Mouse (Mus musculus) embryo, embryonic 11.5 days (tissue): ENCODE results near the gene Vars.
"Not testable (repeated sequence)": the region's sequence is repeated elsewhere in the genome, so short reads cannot be mapped to it uniquely, and the experiment has no call there.

Experiments
- DNase-seq: peaks from one replicate; pipeline ENCODE4 v3.0.0-alpha.2; 2012; ENCODE audit warnings: low read depth, low spot score

The Vars gene

GRCm38 (mm10) chr17:35023756-35024155 is 23.0 kb downstream of the Vars start:
- no peak for DNase-seq

GRCm38 (mm10) chr17:35024261-35024660 is 23.5 kb downstream of the Vars start:
- DNase-seq, result no peak

- no peak for DNase-seq
Measured at GRCm38 (mm10) chr17:35024691-35025488, 24.1 kb downstream of the Vars start.

- no peak for DNase-seq
Measured at GRCm38 (mm10) chr17:35026206-35026605, 25.4 kb downstream of the Vars start.

- DNase-seq, result no peak
Measured at GRCm38 (mm10) chr17:35027277-35028068, 26.7 kb downstream of the Vars start, which contains the start of gene Sapcd1. Gene Sapcd1, minus strand, starts transcription at chr17:35028016.

- no peak for DNase-seq
Measured at GRCm38 (mm10) chr17:35028315-35028714, 27.5 kb downstream of the Vars start.

- DNase-seq, result no peak
Measured at GRCm38 (mm10) chr17:35029691-35030532, 29.1 kb downstream of the Vars start.

GRCm38 (mm10) chr17:35031272-35031671 is 30.5 kb downstream of the Vars start:
- DNase-seq, result no peak

- DNase-seq, result no peak
Measured at GRCm38 (mm10) chr17:35031880-35032279, 31.1 kb downstream of the Vars start.

- DNase-seq, result no peak
Measured at GRCm38 (mm10) chr17:35032323-35032870, 31.6 kb downstream of the Vars start.

GRCm38 (mm10) chr17:35033703-35034102 is 32.9 kb downstream of the Vars start:
- not testable (repeated sequence) for DNase-seq

GRCm38 (mm10) chr17:35034896-35035295 is 34.1 kb downstream of the Vars start:
- DNase-seq, result no peak

GRCm38 (mm10) chr17:35039121-35039873 is 38.5 kb downstream of the Vars start:
- no peak for DNase-seq

- no peak for DNase-seq
Measured at GRCm38 (mm10) chr17:35043794-35044193, 43.0 kb downstream of the Vars start.

- DNase-seq, result no peak
Measured at GRCm38 (mm10) chr17:35044904-35045806, 44.4 kb downstream of the Vars start.

GRCm38 (mm10) chr17:35045807-35046680 is 45.3 kb downstream of the Vars start:
- DNase-seq, result no peak

- DNase-seq, result peak; percentile 99
Measured at GRCm38 (mm10) chr17:35046681-35047455, 46.1 kb downstream of the Vars start, which contains the start of gene Msh5. Gene Msh5, minus strand, starts transcription at chr17:35046745.

- no peak for DNase-seq
Measured at GRCm38 (mm10) chr17:35047688-35048087, 46.9 kb downstream of the Vars start.
